ENCODE assay signal across 22 mouse cellular contexts in the genomic region with DNA sequence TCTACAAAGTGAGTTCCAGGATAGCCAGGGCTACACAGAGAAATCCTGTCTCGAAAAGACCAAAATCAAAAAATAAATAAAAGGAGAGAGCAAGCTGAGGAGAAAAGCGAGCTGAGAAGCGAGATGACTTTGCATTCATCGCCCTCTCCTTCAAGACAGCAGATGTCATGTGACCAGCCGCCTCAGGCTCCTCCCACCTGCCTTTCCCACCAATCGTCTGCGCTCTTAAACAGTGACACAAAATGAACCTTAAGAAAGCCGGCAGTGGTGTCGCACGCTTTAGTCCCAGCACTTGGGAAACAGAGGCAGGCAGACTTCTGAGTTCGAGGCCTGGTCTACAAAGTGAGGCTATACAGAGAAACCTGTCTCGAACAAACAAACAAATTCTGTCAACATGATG.
"Had no signal": no experiment of that assay in that cellular context is flagged by ENCODE, and none has a peak within 500 bp of the region (broad histone marks: within the 10 kb centered on the region; RNA-seq: fewer than 3 reads in every experiment).

No protein-coding gene starts in this region.

- H3K27ac ChIP-seq: gastrocnemius, adult 2 months; heart, embryonic 10.5 days; hindbrain, embryonic 10.5 days; hindbrain, embryonic 12.5 days; hindbrain, embryonic 14.5 days; intestine, embryonic 15.5 days; layer of hippocampus, adult 2 months; left cerebral cortex, adult 2 months; limb, embryonic 10.5 days; limb, embryonic 12.5 days had no signal

- H3K36me3 ChIP-seq: heart, embryonic 10.5 days; hindbrain, embryonic 10.5 days; hindbrain, embryonic 12.5 days; intestine, embryonic 15.5 days; limb, embryonic 10.5 days; limb, embryonic 12.5 days had no signal

- DNase-seq: gastrocnemius, adult 2 months; gastrocnemius, postnatal 10 days; gastrocnemius, postnatal 25 days; heart, adult 18-20 months; heart, postnatal 10 days; heart, postnatal 4 days; kidney, adult 18-20 months; kidney, adult 8-10 months; kidney, postnatal 10 days; kidney, postnatal 25 days; kidney, postnatal 4 days; liver had no signal

- H3K27me3 ChIP-seq: heart, embryonic 12.5 days; hindbrain, embryonic 12.5 days; intestine, embryonic 15.5 days; limb, embryonic 12.5 days had no signal

- H3K4me3 ChIP-seq: gastrocnemius, adult 2 months; heart, embryonic 10.5 days; heart, embryonic 12.5 days; hindbrain, embryonic 10.5 days; hindbrain, embryonic 12.5 days; intestine, embryonic 15.5 days; layer of hippocampus, adult 2 months; left cerebral cortex, adult 2 months; limb, embryonic 10.5 days; limb, embryonic 12.5 days had no signal
